Mouse (Mus musculus) kidney, adult 11 months (tissue): ENCODE results near the gene Gm45521.
A peak's percentile ranks its signal among the peaks of the same experiment; 100 is the strongest.

ENCODE experiments used
- DNase-seq: peaks from one replicate; pipeline ENCODE4 v3.0.0; 2022

Gm45521 gene

DNA sequence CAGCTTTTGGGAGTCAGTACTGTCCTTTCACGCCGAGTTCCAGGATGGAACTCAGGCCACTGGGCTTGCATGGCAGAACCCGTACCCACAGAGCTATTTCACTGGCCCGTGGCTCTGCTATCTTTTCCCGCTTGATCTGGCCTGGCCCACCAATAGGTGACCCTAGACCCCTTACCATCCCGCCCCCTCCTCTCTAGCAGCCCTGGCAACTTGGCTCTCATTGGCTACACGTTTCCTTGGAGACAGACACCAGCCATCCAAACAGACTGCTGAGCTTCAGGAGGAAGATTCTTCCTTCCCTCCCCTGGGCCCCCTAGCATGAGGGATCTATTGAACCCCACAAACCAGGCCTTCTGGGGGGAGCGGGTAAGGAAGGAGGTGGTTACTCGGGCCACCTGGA, at the start of gene Gm45521:
TSS of gene Gm45521 (plus strand) at position 240 of the 400 bp plus-strand sequence.
- no peak for DNase-seq

DNA sequence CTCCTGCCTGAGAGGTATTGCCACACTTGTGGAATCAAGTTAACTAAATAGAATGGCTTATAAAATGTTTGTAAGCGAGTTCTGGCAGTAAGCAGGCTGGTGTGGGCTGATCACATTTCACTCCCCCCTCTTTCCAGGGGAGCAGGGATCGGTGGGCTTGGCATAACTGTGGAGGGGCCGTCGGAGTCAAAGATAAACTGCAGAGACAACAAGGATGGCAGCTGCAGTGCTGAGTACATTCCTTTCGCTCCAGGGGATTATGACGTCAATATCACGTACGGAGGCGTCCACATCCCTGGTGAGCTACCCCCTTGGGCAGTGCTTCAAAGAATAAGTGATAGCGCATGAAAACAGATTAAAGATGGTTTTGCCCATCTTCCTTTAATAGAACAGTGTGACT, 47.6 kb upstream of the Gm45521 start:
- no peak for DNase-seq

DNA sequence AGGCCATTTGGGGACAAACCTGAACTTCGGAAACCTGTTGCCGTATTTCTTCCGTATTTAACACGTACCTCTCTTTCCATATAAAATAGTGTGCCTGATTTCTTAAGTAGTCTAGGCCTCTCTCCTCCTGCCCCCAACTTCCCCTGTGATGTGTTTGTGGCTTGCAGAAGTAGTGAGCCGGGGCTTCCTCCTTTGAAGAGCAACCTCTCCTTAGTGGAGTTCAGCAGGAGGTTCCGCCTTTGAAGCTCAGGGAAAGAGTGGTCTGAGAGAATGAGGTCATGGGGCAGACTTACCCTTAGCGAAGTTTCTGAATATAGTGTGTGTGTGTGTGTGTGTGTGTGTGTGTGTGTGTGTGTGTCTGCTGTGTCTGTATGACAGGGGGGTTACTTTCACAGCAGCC, 43.2 kb upstream of the Gm45521 start:
- no peak for DNase-seq

DNA sequence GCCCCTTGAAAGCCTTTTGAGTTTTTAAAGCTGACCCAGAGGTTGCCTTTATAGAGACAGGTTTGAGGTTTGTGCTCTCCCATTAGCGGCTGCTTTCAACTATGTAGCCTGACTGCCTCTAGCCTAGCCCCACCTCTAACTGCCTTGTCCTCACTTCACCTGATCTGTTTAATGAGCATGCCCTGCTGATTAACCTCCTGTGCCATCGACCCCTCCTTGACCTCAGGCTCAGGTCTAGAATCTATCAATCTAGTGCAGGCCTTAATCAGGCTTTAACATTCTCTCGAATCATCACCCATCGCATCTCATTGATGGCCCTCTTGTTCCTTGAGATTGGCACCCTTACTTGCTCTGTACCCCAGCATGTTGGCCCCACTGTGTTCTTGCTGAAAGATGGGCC, 42.6 kb upstream of the Gm45521 start:
- DNase-seq = no peak

DNA sequence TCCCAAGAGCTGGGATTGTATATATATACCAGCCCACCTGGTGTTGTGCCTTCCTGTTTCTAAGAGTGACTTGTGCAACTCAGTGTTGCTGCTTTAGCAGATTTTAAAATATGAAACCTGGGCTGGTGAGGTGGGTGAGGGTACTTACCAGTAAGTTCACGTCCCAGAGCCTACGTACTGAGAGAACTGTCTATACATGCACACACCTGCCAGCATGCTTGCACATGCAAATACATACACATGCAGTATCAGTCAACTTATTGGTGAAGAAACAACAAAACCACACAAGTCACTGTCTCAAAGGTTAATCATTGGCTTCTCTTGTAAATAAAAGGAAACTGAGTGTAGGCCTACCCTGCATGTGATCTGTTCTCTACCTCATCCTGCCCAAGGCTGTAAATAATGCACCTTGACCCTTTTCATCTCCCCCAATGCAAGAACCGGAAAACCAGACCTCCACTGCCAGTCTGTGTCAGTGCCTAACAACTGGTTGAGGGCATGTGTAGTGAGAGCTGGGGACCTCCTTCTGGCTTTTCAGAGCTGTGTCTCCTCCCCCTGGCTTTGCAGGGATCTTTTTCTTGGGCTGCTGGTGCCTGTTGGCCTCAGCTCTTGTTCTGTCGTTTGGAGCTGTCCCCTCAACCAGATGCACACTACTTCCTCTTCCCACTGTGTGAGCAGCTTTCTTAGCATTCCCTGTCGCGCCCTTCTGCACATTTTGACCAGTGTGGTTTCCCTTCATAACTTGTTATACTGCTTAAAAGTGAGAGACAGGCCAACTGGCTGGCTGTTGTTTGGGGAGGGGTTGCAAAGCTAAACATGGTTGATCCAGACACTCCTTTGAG, 38.7 kb upstream of the Gm45521 start:
- no peak for DNase-seq

DNA sequence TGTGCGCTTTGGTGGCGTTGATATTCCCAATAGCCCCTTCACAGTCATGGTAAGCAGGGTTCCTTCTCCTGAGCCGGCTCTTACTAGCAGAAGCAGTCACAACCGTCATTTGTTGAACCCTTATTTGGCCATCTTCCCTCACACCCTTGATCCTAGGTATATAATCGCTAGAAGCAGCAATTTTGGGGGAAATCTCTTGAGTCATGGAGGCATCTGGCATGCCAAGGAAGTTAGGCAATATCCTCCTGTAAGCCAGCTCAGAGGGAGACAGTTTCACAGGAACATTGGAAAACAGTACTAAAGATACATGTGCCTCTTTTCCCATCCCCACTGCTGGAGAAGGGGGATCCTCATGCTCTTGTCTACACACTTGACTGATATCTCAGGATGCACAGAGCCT, 37.8 kb upstream of the Gm45521 start:
- no peak for DNase-seq

DNA sequence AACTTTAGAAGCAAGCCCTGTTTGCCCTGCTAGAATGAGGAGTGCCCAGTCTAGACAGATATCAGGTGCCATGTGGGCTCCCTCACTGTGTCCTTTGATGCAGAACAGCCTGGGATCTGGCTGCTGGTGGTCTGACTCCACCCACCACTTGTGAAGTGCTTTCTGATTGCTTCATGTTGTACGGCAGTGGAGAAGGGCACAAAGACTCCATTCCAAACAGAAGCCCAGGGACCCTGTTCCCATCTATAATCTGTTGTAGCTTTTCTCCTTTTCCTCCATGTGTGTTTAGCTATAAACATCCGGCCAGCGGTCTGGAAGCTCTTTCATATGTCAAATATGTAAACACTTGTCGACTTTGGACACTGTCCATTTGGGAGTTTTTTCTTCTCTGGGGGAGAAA, 37.2 kb upstream of the Gm45521 start:
- no peak for DNase-seq

DNA sequence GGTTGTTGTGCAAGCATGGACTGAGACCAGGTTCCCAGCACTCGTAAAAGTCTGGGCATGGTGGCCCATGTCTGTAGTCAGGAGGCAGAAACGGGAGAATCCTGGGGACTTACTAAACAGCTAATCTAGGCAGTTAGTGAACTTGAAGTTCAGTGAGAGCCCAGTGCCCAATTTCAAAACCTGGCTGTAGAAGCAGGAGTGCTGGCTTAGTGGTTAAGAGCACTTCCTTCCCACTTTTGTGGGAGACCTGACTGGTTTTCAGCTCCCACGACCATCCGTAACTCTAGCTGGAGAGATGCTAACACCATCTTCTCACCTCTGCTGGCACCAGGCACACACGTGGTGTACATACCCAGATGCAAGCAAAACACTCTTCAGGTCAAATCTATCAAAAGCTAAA, 35.6 kb upstream of the Gm45521 start:
- no peak for DNase-seq

DNA sequence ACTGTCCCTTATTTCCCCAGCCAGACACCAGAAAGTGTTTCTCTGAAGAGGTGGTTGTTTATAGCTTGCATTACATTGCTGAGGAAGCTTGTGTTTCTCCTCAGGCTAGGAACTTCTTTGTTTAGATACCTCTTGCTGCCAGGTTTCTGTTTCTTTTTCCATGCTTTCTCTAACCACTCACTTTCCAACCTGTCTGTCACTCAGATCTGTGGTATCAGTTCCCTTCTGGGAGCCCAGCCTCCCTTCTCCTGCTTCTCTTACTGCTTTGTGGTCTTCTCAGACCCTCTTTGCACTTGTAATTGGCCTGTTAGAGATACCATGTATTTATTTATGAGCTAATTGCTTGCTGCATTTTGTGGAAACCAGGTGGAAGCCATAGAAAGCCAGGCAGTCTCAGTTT, 33.5 kb upstream of the Gm45521 start:
- DNase-seq = no peak

DNA sequence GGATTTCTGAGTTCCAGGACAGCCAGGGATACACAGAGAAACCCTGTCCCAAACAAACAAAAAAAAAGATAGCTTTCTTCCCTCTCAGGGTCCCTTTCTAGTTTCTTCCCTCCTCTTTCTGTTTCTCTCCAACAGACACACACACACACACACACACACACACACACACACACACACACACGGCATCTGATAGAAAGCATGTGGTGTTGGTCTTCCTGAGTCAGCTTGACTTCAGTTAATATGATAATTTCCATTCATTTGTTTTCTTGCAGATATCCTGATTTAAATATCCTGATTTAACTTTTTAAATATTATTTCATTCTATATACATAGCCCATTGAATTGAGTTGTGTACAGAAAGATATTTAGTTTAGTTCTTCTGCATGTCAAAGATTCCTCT, 28.7 kb upstream of the Gm45521 start:
- DNase-seq = no peak

DNA sequence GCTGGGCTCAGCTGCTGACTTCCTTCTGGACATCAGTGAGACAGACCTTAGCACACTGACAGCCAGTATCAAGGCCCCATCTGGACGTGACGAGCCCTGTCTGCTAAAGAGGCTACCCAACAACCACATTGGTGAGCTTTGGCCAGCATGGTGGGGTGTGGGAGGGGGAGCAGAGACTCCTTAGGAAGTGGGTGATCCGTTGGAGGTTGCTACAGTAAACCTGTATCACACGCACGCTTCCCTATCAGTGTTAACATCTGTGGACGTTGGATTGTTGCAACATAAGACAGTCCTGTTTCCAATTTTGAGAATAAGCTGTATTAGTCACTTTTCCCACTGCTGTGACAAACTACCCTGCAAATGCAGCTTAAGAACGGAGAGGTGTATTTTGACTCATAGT, 28.1 kb upstream of the Gm45521 start:
- DNase-seq = no peak

DNA sequence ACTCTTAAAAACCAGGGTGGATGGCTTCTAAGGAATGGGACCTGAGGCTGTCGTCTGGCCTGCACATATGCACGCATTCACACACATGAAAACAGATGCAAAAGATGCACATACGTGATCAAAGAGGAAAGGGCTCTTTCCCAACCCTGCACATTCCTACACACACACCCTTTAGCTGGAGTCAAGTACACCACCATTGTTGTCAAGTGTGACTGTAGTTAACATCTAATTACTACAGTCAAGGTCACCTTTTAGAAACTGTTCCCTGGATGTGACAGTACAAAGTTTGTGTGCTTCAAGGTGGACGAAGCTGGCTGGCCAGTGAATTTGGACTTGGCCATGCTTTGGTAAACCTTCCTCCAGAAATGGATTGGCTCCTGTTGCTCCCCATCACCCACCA, 24.9 kb upstream of the Gm45521 start:
- no peak for DNase-seq

DNA sequence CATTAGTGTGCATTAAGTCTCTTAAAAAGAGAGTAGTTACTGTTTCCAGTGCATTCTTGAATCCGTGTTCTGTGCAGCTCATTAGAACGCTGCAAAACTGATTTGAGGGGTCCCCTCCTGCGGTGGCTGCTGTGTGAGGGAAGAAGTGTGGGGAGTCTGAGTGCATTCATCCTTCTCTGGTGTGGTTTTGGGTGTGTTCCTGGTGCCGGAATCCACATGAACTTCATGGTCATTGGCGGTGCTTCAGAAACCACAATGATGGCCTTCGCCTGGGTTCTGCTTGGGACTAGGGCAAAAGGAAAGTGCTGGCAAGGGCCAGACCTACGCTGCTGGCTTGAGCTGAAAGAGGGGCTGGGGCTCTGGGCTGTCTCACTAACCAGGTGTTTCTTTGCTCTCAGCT, 22.9 kb upstream of the Gm45521 start:
- no peak for DNase-seq

DNA sequence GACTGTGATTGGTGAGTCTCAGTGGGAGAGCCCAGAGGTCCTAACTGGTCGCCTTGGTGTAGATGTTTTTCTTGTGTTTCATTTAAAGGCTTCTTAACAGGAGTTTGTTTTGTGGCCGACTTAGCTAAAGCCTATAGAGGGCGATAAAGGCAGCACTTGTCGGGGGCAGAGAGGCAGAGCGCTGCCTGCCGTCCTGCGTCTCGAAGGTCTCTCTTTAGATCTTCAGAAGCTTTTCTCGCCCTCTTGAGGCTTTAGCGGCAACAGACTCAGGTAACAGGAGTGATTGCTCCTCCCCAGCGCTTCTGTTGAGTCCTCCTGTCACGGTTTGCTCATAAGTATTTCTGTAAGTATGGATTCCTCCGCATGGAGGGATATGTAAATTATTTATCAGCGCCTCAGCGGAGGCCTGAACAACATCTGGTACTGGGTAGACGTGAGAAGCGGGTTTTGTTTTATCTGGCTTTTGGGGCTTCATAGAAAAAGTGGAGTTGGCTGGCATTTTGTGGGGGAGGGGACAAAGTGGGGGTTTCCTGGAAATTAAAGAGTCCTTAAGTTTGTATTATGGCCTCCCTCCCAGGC, 19.9 kb upstream of the Gm45521 start:
- DNase-seq = no peak

DNA sequence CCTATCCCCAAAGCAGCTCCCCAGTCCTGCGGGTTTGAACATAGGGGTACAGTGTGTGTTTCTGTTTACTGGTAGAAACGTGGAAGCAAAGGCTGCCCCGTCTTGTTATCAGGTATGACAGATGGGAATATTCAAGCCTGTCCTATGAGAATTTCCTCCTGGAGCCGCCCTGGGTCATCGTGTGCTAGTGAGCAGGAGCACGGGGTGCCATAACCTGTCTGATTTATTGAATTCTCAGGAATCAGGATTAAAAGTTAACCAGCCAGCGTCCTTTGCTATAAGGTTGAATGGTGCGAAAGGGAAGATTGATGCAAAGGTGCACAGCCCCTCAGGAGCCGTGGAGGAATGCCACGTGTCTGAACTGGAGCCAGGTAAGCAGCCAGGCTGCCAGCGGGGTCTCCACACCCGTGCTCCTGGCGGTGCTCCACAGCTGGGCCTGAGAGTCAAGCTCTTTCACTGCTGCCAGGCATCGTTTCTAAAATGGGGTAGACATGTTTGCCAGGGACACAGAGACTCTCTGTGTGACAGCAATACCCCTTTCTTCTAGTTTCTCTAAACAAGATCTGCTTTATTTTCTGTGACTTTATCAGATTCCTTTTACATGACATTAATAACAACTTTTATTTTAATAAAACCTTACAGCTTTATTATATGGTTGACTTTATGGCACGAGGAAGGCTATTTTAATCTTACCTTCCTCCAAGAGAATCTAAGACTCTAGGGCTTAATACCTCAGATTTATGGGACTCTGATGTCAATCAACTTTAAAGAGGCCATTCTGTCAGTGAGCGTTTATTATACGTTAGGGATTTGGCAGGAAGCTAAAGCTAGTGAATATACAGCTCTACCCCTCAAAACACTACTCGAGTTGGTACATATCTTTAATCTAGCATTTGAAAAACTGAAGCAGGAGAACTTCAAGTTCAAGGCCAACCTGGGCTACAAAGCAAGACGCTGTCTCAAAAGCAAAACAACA, 18.0 kb upstream of the Gm45521 start:
- DNase-seq = peak; percentile 41

DNA sequence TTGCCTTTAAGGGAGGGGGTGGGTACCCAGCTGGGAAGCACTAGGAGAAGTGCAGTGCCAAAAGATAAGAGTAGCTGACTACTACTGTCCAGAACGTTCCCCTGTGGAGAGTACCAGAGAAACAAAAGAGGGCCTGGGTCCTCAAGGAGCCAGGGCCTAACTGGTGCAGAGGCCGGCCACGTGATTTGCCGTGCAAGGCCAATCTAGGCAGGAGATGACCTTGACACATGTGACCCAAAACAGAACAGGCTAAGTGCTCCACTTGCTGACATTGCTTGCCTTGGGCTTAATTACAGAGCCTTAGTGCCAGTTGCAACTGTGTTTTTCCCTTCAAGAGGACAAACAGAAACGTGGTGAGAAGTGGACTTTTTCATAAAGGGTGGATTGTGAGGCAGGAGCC, 15.7 kb upstream of the Gm45521 start:
- peak; percentile 37 for DNase-seq

DNA sequence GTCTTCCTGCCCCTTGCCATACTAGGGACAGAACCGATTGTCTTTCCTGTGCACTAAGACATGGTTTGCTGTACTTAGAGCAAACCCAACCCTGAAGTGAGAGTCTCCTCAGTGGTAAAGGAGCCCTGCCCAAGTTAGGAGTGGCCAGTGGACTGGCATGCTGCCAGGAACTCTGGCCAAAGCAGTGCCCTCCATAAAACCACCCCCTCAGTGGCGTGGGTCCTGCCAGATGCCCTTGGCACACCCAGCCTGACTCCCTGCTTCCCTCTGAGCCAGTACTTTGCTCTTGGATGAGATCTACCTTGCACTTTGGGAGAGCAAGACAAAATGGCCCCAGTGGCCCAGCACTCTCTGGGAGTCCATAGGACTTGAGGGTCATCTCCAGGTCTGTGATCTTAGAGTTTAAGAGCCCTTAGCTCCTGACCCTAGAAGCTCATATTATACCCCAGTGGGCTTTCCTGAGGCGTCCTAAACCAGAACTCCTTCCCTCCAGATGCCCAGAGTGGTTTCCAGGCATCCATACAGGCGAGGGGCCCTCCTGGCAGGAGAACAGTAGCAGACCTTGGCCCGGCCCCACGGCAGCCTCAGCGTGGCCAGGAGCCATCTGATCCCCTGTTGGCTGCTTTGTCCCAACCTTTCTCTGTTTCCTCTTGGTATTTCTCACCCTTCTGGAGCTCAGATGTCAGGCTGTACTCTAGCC, 13.8 kb upstream of the Gm45521 start:
- DNase-seq = peak; percentile 89

DNA sequence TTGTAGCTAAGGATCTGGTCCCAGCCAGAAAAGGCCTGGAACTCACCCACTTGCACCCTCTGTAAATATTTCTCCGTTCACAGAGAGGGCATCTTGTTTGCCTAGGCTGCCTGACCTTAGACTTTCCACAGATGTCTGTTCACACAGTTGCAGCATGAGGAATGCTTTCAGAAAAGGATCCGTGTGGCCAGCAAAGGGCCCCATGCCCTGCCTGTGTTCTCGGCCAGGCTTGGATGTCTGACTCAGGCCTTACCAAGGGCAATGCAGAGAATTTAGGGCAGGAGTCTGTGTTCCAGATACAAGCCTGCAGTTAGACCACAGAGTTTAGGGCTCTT, 13.3 kb upstream of the Gm45521 start:
- no peak for DNase-seq

DNA sequence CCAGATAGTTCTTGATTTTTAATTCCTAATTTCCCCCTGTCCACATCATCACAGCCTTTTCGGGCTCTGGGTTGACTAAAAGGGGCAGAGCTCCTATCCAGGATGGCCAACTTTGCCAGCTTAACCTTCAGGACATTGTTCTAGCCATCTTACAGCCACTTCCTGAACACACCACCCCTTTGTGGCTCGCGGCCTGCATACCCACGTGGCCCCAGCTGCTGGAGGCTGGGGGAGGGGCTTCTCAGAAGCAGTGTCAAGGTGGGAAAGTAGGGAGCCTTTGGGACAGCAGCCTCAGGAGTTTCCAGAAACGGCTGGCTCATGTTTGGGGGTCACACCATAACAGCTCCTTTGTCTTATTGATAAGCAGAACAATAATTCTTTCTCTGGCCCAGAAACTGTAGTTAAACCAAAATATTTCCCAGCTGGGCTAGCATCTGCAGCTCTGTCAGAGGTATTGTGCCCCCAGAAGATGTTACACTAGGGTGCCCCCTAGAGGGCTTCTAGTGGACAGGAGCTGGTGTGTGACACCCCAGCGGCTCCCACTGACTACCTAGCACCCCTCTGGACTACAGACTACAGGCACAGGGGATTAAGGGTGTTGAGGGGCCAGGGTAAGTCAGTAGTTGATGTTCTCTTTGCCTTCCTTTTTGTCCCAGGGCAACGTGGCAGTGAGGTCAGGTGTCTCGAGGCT, 12.6 kb upstream of the Gm45521 start:
- no peak for DNase-seq

DNA sequence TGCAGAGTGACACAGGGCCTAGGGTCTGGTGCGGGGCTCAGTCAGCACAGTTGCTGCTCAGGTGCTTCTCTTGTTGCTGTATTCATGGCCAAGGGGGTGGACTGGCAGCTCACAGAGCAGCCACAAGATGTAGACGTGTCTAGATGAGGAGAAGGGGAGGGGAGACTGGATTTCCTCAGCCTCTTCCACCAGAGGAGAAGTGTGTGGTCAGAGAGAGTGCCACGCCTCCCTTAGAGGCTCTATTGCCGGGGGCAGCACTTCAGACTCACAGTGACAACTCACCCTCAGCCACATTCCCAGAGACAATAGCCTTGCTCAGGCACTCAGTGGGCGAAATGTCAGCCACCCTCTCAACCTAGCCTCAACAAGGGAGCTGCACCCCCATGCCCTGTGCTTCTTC, 11.8 kb upstream of the Gm45521 start:
- DNase-seq = no peak

DNA sequence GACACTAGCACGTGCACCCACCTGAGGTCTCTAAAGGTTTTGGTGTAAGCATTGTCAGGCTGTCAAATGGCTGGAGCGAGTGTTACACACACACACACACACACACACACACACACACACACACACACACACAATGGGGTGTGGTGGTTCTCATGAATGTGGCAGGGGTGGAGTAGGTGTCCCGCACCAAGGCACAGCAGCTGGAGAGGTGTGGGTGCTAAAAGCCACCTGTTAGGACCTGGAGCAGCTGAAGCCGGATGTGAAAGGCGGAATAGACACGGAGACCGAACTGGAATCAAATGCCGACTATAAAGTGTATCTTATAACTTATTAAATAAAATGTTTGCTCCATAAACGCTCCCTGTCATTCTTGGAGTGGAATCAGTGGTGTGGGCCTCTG, 5.9 kb upstream of the Gm45521 start:
- no peak for DNase-seq

DNA sequence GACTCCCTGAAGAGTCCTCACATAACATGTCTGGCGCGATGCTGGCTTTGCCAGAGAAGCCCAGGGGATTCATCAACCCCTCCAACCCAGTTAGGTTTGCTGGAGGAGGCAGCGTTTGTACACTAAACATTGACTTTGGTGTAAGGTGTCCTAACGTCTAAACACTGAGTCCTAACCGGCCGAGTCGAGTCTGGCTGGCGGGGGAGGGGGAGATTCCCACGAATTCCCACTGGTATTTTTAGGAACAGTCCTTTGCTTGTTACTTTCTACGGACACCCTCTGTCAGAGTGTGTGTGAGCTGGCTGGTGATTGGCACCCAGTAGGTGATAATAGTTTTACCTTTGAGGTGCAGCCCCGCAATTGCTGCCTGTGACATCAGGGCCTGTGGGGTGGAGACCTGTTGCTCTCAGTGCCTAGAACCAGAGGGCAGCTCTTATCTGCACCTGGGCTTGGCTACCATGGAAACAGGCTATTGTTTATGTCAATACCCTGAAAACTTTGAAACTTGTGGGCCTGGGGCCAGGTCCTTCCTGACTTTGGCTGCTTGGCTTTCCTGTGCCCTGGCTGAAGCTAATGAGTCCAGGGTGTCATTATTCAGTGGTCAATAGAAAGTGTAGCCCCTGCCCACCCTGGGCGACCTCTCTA, 4.4 kb upstream of the Gm45521 start:
- DNase-seq = peak; percentile 55
